Mouse (Mus musculus) liver, embryonic 15.5 days (tissue): Measurements from ENCODE around the gene Heyl. TPM values are rescaled to one million over a fixed set of nuclear protein-coding genes. Genes with fewer than 3 reads are reported as not detected.
"Not testable (repeated sequence)": the region's sequence is repeated elsewhere in the genome, so short reads cannot be mapped to it uniquely, and the experiment has no call there.

Experiments used
- ATAC-seq: fragments of 200-750 bp; cut with Nextera tagmentation; 2 replicates; pipeline ENCODE4 v1.8.0; 2017; ENCODE audit warnings: moderate number of reproducible peaks, mild to moderate bottlenecking, moderate library complexity; ENCODE audit not compliant: insufficient read depth
- H3K27ac ChIP-seq: fragments of 300-500 bp; sonication (generic); replicated peaks from 2 replicates; pipeline ENCODE4 v1.5.1; 2015; ENCODE audit warnings: mild to moderate bottlenecking, inconsistent platforms
- H3K27me3 ChIP-seq: fragments of 300-500 bp; sonication (generic); 2 replicates; pipeline ENCODE4 v1.6.1; 2015; ENCODE audit warnings: mild to moderate bottlenecking, inconsistent platforms
- H3K36me3 ChIP-seq: fragments of 300-500 bp; sonication (generic); replicated peaks from 2 replicates; pipeline ENCODE4 v1.6.1; 2015; ENCODE audit warnings: moderate library complexity, mild to moderate bottlenecking, inconsistent platforms
- H3K4me1 ChIP-seq: fragments of 300-500 bp; sonication (generic); replicated peaks from 2 replicates; pipeline ENCODE4 v1.6.1; 2015; ENCODE audit warnings: inconsistent platforms
- H3K4me2 ChIP-seq: fragments of 300-500 bp; sonication (generic); 2 replicates; pipeline ENCODE4 v1.6.1; 2015; ENCODE audit warnings: moderate library complexity, mild to moderate bottlenecking, inconsistent platforms
- H3K4me3 ChIP-seq: fragments of 300-500 bp; sonication (generic); replicated peaks from 2 replicates; pipeline ENCODE4 v1.5.1; 2015; ENCODE audit warnings: mild to moderate bottlenecking, inconsistent platforms
- H3K9ac ChIP-seq: fragments of 300-500 bp; sonication (generic); 2 replicates; pipeline ENCODE4 v1.6.1; 2015; ENCODE audit warnings: moderate library complexity, mild to moderate bottlenecking, inconsistent platforms
- H3K9me3 ChIP-seq: fragments of 300-500 bp; sonication (generic); replicated peaks from 2 replicates; pipeline ENCODE4 v1.6.1; 2016; ENCODE audit warnings: inconsistent platforms
- WGBS: fragments of 180-500 bp; shearing (Covaris S2); methylation state at CpG from one replicate; pipeline ENCODE4 v1.1.7; 2015; ENCODE audit warnings: mixed read lengths; ENCODE audit not compliant: insufficient replicate concordance; 5-methylcytosine and 5-hydroxymethylcytosine counted together
- polyA plus RNA-seq: library from polyadenylated mRNA; unstranded; fragments of >200 nt; fragmentation: Nextera tagmentation; extraction: Ambion mirVana; gene quantifications from 2 replicates; pipeline ENCODE4 v1.2.1, GENCODE M21; 2015

The Heyl gene
- polyA plus RNA-seq, 1 experiment from 2014 or later, result 1.2 TPM

GRCm38 (mm10) chr4:123289038-123289437, 55.7 kb downstream of the Heyl start:
- peak overlapping the region; percentile 62 for H3K27ac ChIP-seq
- H3K4me2 ChIP-seq, result peak overlapping the region; percentile 73

GRCm38 (mm10) chr4:123292390-123292789, 59.0 kb downstream of the Heyl start:
- no peak for ATAC-seq
- no peak overlapping the region for H3K4me2 ChIP-seq
- no peaks in the 10 kb centered on the region for H3K9me3 ChIP-seq
- H3K4me3 ChIP-seq, result no peak overlapping the region
- WGBS, result 81% methylated on average over 3 of the region's 3 CpGs
- H3K27ac ChIP-seq, result no peak overlapping the region
- H3K9ac ChIP-seq, result no peak overlapping the region
- no peaks in the 10 kb centered on the region for H3K27me3 ChIP-seq
- peaks cover 100% of the 10 kb centered on the region for H3K36me3 ChIP-seq
- peaks cover 33% of the 10 kb centered on the region for H3K4me1 ChIP-seq

More at GRCm38 (mm10) chr4:123289038-123289437, 55.7 kb downstream of the Heyl start:
- ATAC-seq, result no peak
- H3K4me3 ChIP-seq, result peak overlapping the region; percentile 74; the same call in 1 of the 2 replicates
- no peak overlapping the region for H3K9ac ChIP-seq
- H3K9me3 ChIP-seq, result no peaks in the 10 kb centered on the region
- peaks cover 46% of the 10 kb centered on the region for H3K4me1 ChIP-seq
- H3K36me3 ChIP-seq, result peaks cover 99% of the 10 kb centered on the region
- 90% methylated on average over 12 of the region's 12 CpGs for WGBS
- no peaks in the 10 kb centered on the region for H3K27me3 ChIP-seq

GRCm38 (mm10) chr4:123292989-123293388, 59.6 kb downstream of the Heyl start:
- no peaks in the 10 kb centered on the region for H3K9me3 ChIP-seq
- no peak overlapping the region for H3K4me3 ChIP-seq
- no peak for ATAC-seq
- H3K27ac ChIP-seq, result no peak overlapping the region
- no peak overlapping the region for H3K4me2 ChIP-seq
- 84% methylated on average over 7 of the region's 7 CpGs for WGBS
- peaks cover 100% of the 10 kb centered on the region for H3K36me3 ChIP-seq
- peaks cover 27% of the 10 kb centered on the region for H3K4me1 ChIP-seq
- H3K27me3 ChIP-seq, result no peaks in the 10 kb centered on the region
- H3K9ac ChIP-seq, result no peak overlapping the region

- 79% methylated on average over 7 of the region's 7 CpGs for WGBS
- no peak for ATAC-seq
- Histone ChIP-seq H3K4me2 (no peak overlapping the region), H3K4me3 (no peak overlapping the region), H3K27ac (no peak overlapping the region), H3K9ac (no peak overlapping the region), H3K27me3 (no peaks in the 10 kb centered on the region), H3K4me1 (peaks cover 18% of the 10 kb centered on the region), H3K36me3 (peaks cover 99% of the 10 kb centered on the region), H3K9me3 (no peaks in the 10 kb centered on the region)
Observed at GRCm38 (mm10) chr4:123293661-123294443, 60.5 kb downstream of the Heyl start.

GRCm38 (mm10) chr4:123295026-123295425, 61.7 kb downstream of the Heyl start:
- not testable (repeated sequence) for H3K27ac ChIP-seq, H3K4me2 ChIP-seq, H3K27me3 ChIP-seq, H3K9me3 ChIP-seq, H3K4me3 ChIP-seq, ATAC-seq, H3K9ac ChIP-seq
- 93% methylated on average over 15 of the region's 15 CpGs for WGBS
- peaks cover 99% of the 10 kb centered on the region for H3K36me3 ChIP-seq
- peaks cover 15% of the 10 kb centered on the region for H3K4me1 ChIP-seq

GRCm38 (mm10) chr4:123295516-123296147, 62.3 kb downstream of the Heyl start:
- H3K4me3 ChIP-seq, result no peak overlapping the region
- no peaks in the 10 kb centered on the region for H3K9me3 ChIP-seq
- peaks cover 99% of the 10 kb centered on the region for H3K36me3 ChIP-seq
- no peaks in the 10 kb centered on the region for H3K27me3 ChIP-seq
- no peak overlapping the region for H3K9ac ChIP-seq
- H3K4me2 ChIP-seq, result no peak overlapping the region
- H3K4me1 ChIP-seq, result peaks cover 15% of the 10 kb centered on the region
- no peak for ATAC-seq
- 90% methylated on average over 21 of the region's 21 CpGs for WGBS
- H3K27ac ChIP-seq, result no peak overlapping the region

- H3K36me3 ChIP-seq, result peaks cover 99% of the 10 kb centered on the region
- H3K9me3 ChIP-seq, result no peaks in the 10 kb centered on the region
- H3K4me2 ChIP-seq, result no peak overlapping the region
- H3K4me1 ChIP-seq, result peaks cover 12% of the 10 kb centered on the region
- no peak overlapping the region for H3K4me3 ChIP-seq
- H3K27me3 ChIP-seq, result no peaks in the 10 kb centered on the region
- WGBS, result 80% methylated on average over 5 of the region's 5 CpGs
- ATAC-seq, result no peak
- no peak overlapping the region; the same call in 1 of the 2 replicates for H3K27ac ChIP-seq
- H3K9ac ChIP-seq, result no peak overlapping the region
Observed at GRCm38 (mm10) chr4:123296148-123296534, 62.8 kb downstream of the Heyl start.

GRCm38 (mm10) chr4:123297195-123297960, 64.0 kb downstream of the Heyl start:
- WGBS, result 93% methylated on average over 22 of the region's 22 CpGs

GRCm38 (mm10) chr4:123298226-123298625, 64.9 kb downstream of the Heyl start:
- H3K9ac ChIP-seq, result no peak overlapping the region
- no peak overlapping the region for H3K4me3 ChIP-seq
- no peaks in the 10 kb centered on the region for H3K9me3 ChIP-seq
- peaks cover 5% of the 10 kb centered on the region; the same call in 1 of the 2 replicates for H3K4me1 ChIP-seq
- no peak overlapping the region for H3K4me2 ChIP-seq
- WGBS, result 83% methylated on average over 4 of the region's 4 CpGs
- no peak for ATAC-seq
- H3K27me3 ChIP-seq, result no peaks in the 10 kb centered on the region
- H3K27ac ChIP-seq, result no peak overlapping the region
- H3K36me3 ChIP-seq, result peaks cover 99% of the 10 kb centered on the region

More at GRCm38 (mm10) chr4:123297195-123297960, 64.0 kb downstream of the Heyl start:
- H3K9ac ChIP-seq, result no peak overlapping the region
- H3K9me3 ChIP-seq, result no peaks in the 10 kb centered on the region
- peaks cover 99% of the 10 kb centered on the region for H3K36me3 ChIP-seq
- no peak overlapping the region for H3K4me3 ChIP-seq
- no peak for ATAC-seq
- H3K4me2 ChIP-seq, result no peak overlapping the region
- no peak overlapping the region for H3K27ac ChIP-seq
- H3K4me1 ChIP-seq, result peaks cover 8% of the 10 kb centered on the region; the same call in 1 of the 2 replicates
- no peaks in the 10 kb centered on the region for H3K27me3 ChIP-seq

- H3K4me2 ChIP-seq, result no peak overlapping the region
- peaks cover 99% of the 10 kb centered on the region for H3K36me3 ChIP-seq
- H3K27ac ChIP-seq, result no peak overlapping the region
- ATAC-seq, result no peak
- no peaks in the 10 kb centered on the region for H3K9me3 ChIP-seq
- peaks cover 5% of the 10 kb centered on the region; the same call in 1 of the 2 replicates for H3K4me1 ChIP-seq
- no peak overlapping the region for H3K9ac ChIP-seq
- H3K4me3 ChIP-seq, result no peak overlapping the region
- 91% methylated on average over 11 of the region's 11 CpGs for WGBS
- H3K27me3 ChIP-seq, result no peaks in the 10 kb centered on the region
Observed at GRCm38 (mm10) chr4:123298980-123299670, 65.8 kb downstream of the Heyl start.
